Mouse (Mus musculus): ENCODE data around the gene Reln. TPM values are rescaled to one million over a fixed set of nuclear protein-coding genes. Genes with fewer than 3 reads are reported as not detected.

The Reln gene
- total RNA-seq, 2 experiments from 2014 or later = 1.7 to 1.9 TPM

DNA sequence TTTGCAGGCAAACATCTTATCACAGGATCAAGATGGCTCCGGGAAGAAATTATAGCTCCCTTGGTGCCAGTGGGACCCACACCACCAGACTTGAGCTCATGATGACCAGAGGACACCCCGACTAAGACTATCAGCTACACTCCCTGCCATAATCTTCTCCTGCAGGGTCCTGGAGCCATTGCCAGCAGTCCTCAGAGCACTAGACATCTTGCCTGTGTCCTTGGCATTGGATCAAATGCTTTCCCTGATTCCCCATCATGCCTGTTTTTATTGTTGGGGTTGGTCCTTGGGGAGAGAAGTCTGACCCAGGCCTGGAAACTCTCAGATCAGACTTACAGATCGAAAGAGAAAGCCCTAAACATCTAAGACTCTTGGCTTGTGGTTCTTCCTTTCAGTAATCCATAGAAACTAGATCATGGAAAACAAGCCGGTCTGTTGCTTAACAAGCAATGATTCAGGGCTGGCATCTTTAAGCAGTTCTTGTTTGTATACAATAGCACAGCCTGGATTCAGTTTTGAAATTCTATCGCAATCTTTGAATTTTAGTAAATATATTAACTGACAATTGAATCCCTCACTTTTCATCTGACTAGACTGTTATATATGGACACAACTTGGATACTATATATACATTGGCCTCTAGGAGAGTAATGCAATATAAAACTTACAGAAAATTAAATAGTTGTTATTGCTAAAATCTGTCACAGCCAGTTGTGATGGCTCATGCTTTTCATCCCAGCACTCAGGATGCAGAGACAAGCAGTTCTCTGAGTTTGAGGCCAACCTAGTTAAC, 212.6 kb downstream of the Reln start:
- DNase-seq (ENCODE audit: low spot score in 2 of 2) = no peak

DNA sequence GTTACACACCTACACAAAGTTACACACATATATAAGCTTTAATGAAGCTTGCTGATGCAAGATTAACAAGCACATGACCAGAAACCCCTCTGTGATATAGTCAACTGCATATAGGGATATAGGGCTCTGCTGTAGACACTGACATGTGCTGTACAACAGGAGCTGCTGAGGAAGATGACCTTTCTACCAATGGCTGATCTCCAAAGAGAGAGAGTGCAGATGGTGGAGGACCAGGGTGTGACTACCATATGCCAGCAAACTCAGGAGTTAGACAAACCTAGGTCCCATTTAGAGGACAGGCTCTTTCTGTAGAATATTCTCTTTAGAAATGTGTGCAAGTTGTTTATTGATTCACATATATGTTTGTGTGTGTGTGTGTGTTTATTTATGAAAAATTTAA, 216.9 kb downstream of the Reln start:
- no peak for DNase-seq (ENCODE audit: low spot score in 2 of 2)

- no peak for DNase-seq (ENCODE audit: low spot score in 2 of 2)
Observed at GRCm38 (mm10) chr5:22119296-22119695, 225.2 kb downstream of the Reln start.

GRCm38 (mm10) chr5:22118456-22118855, 226.0 kb downstream of the Reln start:
- DNase-seq (ENCODE audit: low spot score in 2 of 2) = no peak

DNA sequence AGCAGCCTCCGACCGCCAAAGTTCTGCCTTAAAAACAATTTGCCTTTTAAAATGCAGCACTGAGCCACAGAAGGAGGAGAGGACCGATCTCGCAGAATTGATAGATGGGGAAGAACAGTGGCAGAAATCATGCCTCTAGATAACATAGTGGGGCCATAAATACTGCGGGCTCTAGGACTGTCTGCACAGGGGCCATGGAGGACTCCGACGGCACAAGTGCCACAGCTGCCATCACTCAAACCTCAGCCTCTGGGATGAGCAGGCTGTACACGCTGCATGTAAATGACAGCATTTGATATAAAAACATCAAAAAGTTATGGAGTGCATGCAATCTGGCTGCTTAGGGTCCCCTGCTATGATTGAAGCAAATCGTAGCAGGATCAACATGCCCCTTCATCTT, 227.6 kb downstream of the Reln start:
- DNase-seq (ENCODE audit: low spot score in 2 of 2) = no peak

GRCm38 (mm10) chr5:22106811-22107485, 237.6 kb downstream of the Reln start:
- no peak for DNase-seq (ENCODE audit: low spot score in 2 of 2)

DNA sequence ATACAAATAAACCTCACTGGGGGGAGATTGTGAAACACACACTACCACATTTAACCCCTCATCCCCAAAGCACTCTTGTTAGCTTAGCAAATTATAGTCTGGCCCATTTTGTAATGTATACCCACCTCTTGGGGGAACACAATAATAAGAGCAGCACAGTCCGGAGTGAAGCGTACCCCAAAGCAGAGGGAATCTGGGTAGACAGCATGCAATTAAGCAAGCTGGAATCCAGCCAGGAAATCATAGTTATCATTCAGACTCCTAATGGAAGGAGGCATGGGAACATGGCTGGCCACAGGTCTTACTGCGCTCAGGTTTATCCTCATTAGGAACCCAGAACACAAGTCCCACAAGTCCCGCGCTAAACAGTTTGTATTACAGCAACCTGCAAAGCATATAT, 249.5 kb downstream of the Reln start:
- DNase-seq (ENCODE audit: low spot score in 2 of 2) = no peak

DNA sequence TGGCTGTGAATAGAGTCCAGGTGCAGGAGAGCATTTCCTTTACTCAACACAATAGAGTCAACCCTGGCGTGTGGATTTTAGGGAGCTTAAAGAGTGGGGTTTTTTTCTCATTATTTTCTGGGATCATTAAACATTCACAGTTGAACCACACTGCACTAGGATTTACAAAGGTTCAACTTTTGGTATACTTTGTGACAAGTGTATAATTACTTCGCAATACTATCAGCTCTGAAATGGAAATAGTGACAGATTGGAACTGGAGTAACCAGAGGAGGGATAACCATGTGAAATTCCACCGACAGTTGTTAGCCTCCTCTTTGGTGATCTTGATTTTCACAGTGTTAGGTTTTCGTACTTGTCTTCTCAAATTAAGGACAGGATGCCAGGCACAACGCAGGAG, 250.5 kb downstream of the Reln start:
- DNase-seq (ENCODE audit: low spot score in 2 of 2) = no peak

DNA sequence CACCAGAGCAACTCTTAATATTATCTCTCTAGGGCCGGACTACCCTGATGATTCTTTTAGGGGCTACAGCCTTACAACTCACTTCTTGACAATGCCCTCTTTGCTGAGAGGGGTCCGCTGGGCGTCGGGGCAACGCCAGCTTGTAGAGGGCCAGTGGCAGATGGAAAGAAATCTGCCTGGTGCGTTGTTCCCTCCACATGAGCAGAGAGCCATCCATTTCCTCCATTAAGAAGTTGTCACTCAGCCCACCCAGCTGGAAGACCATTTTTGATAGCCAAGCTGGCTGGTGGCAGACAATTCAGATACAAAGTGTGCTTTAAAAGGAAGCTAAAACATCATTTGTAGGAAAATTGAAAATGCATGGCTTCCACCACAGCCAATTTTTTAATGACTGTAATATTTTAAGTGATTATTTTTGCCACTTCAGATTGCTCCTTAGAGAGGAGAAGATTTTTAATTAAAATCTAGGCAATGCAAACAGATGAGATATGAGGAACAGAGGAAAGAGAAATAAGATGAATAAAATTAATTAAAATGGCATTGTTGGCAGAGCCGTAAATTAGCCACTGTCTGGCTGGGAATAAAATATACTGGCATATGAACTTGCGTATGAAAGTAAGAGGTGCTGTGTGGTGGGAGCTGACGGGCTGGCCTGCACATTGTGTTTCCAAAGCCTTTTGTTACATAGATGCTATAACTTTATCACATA, 251.2 kb downstream of the Reln start:
- no peak for DNase-seq (ENCODE audit: low spot score in 2 of 2)

DNA sequence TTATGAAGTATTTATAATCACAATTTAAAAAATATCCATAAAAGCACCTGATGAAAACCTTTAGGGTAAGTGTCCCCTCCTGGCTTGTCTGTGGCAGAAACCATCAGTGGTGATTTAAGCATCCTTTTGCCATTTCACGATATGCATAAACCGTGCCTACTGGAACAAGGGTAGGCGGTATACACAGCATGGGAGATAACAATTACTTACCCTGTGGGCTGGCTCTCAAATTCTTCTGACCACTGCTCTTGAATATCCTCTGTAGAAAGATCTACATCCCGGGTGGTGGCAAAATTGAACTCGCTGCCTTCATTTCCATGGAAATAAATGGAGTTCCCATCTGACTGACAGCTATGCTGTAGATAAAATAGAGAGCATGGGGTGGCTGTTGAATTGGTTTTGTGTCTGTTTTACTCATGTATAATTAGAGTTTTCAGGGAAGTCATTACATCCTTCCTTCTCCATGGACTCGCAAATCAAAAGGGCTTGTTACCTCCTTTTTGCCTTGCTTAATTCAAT, 264.0 kb downstream of the Reln start:
- DNase-seq (ENCODE audit: low spot score in 2 of 2) = no peak

GRCm38 (mm10) chr5:22074971-22075370, 269.5 kb downstream of the Reln start:
- DNase-seq (ENCODE audit: low spot score in 2 of 2) = no peak

DNA sequence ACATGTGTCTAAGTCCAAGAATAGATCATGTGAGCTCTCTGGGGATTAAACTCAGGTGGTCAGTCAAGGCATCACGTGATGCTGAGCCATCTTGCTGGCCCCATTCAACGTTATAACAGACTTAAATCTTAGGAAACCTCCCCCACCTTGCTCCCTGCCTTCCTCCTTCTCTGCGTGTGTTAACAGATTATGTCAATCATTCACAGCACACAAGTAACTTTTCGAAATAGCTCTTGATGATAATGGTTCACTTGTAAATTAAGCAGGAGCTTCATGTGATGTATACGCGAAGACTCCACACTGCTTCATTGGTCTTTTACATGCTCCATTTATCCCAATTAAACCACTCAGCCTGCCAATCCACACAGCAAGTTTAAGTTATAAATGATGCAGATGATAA, 271.9 kb downstream of the Reln start:
- no peak for DNase-seq (ENCODE audit: low spot score in 2 of 2)

DNA sequence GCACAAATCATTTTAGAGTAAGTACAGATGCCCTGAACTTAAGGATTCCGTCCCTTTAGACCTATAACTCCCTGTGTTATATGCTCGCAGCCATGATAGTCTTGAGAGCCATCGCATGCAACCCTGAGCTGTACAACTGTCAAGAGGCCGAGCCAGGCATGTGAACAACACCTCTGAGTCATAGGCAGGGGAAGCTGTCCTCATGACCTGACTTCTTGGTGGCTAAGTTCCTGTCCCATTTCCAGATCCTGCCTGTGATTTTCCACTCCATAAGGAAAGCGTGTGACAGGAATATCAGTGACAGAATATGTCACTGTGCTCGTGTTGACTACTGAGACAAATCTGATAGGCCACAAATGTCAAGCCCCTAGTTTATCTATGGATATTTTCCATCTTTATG, 285.3 kb downstream of the Reln start:
- no peak for DNase-seq (ENCODE audit: low spot score in 2 of 2)

- DNase-seq (ENCODE audit: low spot score in 2 of 2) = no peak
Observed at GRCm38 (mm10) chr5:22041825-22042224, 302.7 kb downstream of the Reln start.

GRCm38 (mm10) chr5:22039375-22040149, 304.9 kb downstream of the Reln start:
- DNase-seq (ENCODE audit: low spot score in 2 of 2) = no peak

DNA sequence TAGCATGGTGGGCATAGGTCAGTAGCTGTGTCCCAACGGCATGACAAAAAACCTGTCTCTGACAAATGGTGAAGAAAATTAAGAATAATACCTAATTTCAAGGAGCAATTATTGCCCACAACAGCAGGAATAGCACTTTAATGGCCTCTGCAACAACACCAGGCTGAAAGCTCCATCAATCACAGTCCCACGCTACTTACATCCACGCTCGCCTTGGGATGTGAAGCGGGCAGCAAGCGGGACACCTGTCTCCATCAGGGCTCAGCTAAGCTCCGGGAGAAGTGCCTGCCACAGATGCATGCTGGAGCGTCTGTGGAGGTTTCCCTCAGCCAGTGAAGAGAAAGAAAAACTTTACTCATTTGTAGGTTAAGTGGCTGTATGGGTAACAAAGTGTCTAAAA, 309.3 kb downstream of the Reln start:
- DNase-seq (ENCODE audit: low spot score in 2 of 2) = no peak

DNA sequence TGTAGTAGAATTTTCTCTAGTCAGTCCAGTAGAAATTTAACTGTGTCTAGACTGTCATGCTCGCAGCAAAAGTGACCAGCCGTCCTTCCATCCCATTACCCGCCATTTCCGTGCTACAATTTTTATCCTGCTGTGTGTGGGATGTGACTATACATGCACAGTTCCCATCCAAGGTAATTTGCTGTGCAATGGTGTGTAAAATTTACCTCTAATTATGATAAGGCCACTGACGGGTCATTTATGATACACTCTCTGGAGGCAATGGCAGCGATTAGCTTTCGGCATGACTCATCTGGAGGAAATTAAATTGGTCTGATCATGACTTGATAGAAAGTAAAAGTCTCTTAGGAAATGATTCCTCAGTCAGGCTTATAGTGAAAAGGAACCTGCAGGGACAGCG, 311.5 kb downstream of the Reln start:
- DNase-seq (ENCODE audit: low spot score in 2 of 2) = no peak

GRCm38 (mm10) chr5:22031653-22032052, 312.8 kb downstream of the Reln start:
- DNase-seq (ENCODE audit: low spot score in 2 of 2) = no peak

- DNase-seq (ENCODE audit: low spot score in 2 of 2) = no peak
Observed at GRCm38 (mm10) chr5:22028379-22028778, 316.1 kb downstream of the Reln start.

DNA sequence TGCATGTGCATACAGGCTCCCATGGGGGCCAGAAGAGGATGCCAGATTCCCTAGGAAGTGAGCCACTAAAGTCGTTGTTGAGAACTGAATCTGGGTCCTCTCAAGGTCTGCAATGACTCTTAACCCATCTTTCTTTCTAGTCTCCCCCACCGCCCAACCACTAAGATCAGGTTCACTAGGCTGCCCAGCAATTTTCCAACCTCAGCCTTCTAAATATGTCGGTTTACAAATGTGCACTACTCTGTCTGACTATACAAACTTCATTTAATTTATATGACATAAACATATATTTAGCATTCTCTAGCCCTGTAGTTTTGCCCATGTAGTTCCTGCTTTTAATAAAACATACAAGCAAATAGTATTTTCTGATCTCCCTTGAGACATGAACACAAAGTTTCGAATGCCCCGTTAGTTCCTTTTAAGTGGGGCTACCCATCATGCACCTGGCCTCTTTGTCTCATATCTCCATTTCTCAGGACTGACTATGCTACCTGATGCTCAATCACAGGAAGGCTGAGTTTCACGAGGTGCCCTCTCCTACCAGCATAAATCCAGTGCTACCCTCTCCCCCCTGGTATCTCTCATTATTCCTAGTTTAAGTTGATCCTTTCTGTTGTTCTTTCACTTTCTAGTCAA, 317.1 kb downstream of the Reln start:
- DNase-seq (ENCODE audit: low spot score in 2 of 2) = no peak

DNA sequence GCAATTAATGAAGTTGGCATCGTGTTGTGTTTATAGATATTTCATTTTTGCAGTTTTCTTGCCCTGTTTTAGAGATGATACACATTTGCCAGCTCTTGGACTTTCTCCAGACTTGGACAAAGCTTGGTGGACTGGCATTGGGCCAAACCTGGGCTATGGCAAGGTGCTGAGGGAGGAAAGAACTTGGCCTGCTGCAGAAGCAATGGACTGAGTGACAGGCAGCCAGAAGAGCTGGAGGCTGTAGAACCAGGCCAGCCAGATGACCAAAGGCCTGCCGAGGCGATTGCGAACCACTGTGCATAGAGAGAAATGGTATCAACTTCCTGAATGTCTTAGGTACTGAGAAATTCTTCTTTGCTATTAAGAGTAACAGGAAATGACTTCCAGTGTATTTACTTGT, 318.8 kb downstream of the Reln start:
- no peak for DNase-seq (ENCODE audit: low spot score in 2 of 2)
